Mouse (Mus musculus) erythroblast, embryonic 14.5 days (primary cell): ENCODE results near the gene Rap2a.

Experiments
- GATA1 ChIP-seq: IDR thresholded peaks from 2 replicates; pipeline ENCODE4 v1.6.1; 2012; ENCODE audit warnings: low read length, inconsistent platforms, mixed read lengths
- TAL1 ChIP-seq: IDR thresholded peaks from 3 replicates; pipeline ENCODE4 v1.6.1; 2012; ENCODE audit warnings: low read length, inconsistent platforms, mixed read lengths

DNA sequence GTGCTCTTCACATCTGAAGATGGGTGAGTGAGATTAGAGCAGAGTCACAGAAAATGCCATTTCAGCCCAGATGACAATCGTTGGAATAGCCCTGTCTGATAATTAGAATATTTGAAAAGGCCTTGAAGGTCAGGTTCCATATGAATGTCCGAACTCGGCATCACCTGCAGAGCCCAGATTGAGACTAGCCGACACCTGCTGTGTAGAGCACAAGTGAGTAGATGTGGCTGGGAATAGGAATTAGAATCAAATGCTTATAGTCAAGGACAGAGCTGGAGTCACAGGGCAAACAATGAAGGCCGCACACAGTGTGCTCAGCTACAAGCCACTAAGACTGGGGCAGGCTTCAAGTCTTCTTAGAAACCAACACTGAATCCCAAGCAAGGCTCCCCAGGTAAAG, 6.3 kb downstream of the Rap2a start:
- no peak for TF ChIP-seq GATA1
- TF ChIP-seq TAL1: no peak
